Comparison of ENCODE assay signal across 19 mouse cellular contexts in genomic region chr19:10693926-10694682, GRCm38 (mm10). TPM values are rescaled to one million over a fixed set of nuclear protein-coding genes. Genes with fewer than 3 reads are reported as not detected.
A peak's percentile ranks its signal among the peaks of the same experiment; 100 is the strongest.
DNase-seq lines count a peak whose midpoint lies in the region; ATAC-seq lines count a peak whose summit lies in the region.
"Had no signal": no experiment of that assay in that cellular context is flagged by ENCODE, and none has a peak within 500 bp of the region (broad histone marks: within the 10 kb centered on the region; RNA-seq: fewer than 3 reads in every experiment).

No protein-coding gene starts in this region.

- H3K4me3 ChIP-seq in kidney, embryonic 16.5 days (ENCODE audit: low read length): no peak overlapping the region
- no peak overlapping the region for H3K4me3 ChIP-seq in kidney, embryonic 14.5 days (ENCODE audit: low read length)
- H3K4me3 ChIP-seq in macrophage (ENCODE audit: inconsistent target): no peak overlapping the region
- no peak overlapping the region for H3K4me3 ChIP-seq in midbrain, embryonic 13.5 days (replicated peaks)
- H3K4me3 ChIP-seq: embryonic facial prominence, embryonic 10.5 days; forebrain, embryonic 13.5 days; left cerebral cortex, adult 2 months; limb, embryonic 15.5 days had no signal

- H3K4me2 ChIP-seq in kidney, embryonic 16.5 days (replicated peaks; ENCODE audit: low read depth, low read length): no peak overlapping the region
- no peak overlapping the region for H3K4me2 ChIP-seq in kidney, embryonic 14.5 days (replicated peaks; ENCODE audit: low read depth, low read length)
- H3K4me2 ChIP-seq in midbrain, embryonic 13.5 days (replicated peaks): no peak overlapping the region
- H3K4me2 ChIP-seq: forebrain, embryonic 13.5 days; limb, embryonic 15.5 days had no signal

- no peak for ATAC-seq in kidney, embryonic 16.5 days (ENCODE audit: low FRiP score, low TSS enrichment)
- ATAC-seq in kidney, embryonic 14.5 days (ENCODE audit: low FRiP score, low TSS enrichment): no peak
- ATAC-seq in common myeloid progenitor, adult 5-6 weeks (replicated peaks; ENCODE audit: low read depth, poor library complexity, severe bottlenecking): peak; percentile 67
- ATAC-seq in midbrain, embryonic 13.5 days: no peak
- ATAC-seq: forebrain, embryonic 13.5 days had no signal

- H3K27me3 ChIP-seq in kidney, embryonic 16.5 days (ENCODE audit: insufficient read depth, low read length): no peaks in the 10 kb centered on the region
- H3K27me3 ChIP-seq in kidney, embryonic 14.5 days (ENCODE audit: control insufficient read depth, insufficient read depth, low read length): no peaks in the 10 kb centered on the region
- no peaks in the 10 kb centered on the region for H3K27me3 ChIP-seq in midbrain, embryonic 13.5 days
- H3K27me3 ChIP-seq: forebrain, embryonic 13.5 days; limb, embryonic 15.5 days had no signal

- peak overlapping the region; percentile 8; the same call in 1 of the 2 replicates for H3K27ac ChIP-seq in kidney, embryonic 16.5 days (ENCODE audit: low read length)
- no peak overlapping the region for H3K27ac ChIP-seq in kidney, embryonic 14.5 days (ENCODE audit: low read depth, low read length)
- H3K27ac ChIP-seq in macrophage: peak overlapping the region; percentile 86
- no peak overlapping the region for H3K27ac ChIP-seq in midbrain, embryonic 13.5 days
- H3K27ac ChIP-seq: embryonic facial prominence, embryonic 10.5 days; forebrain, embryonic 13.5 days; left cerebral cortex, adult 2 months; limb, embryonic 15.5 days had no signal

- peaks cover 93% of the 10 kb centered on the region for H3K79me2 ChIP-seq in macrophage (ENCODE audit: inconsistent target)

- no peaks in the 10 kb centered on the region for H3K9me3 ChIP-seq in kidney, embryonic 16.5 days (ENCODE audit: low read length)
- H3K9me3 ChIP-seq in kidney, embryonic 14.5 days (ENCODE audit: control insufficient read depth, low read length): no peaks in the 10 kb centered on the region
- no peaks in the 10 kb centered on the region for H3K9me3 ChIP-seq in midbrain, embryonic 13.5 days
- H3K9me3 ChIP-seq: embryonic facial prominence, embryonic 10.5 days; forebrain, embryonic 13.5 days; limb, embryonic 15.5 days had no signal

- H3K9ac ChIP-seq in kidney, embryonic 16.5 days (replicated peaks; ENCODE audit: low read length): no peak overlapping the region
- no peak overlapping the region for H3K9ac ChIP-seq in kidney, embryonic 14.5 days (ENCODE audit: low read depth, low read length)
- H3K9ac ChIP-seq in midbrain, embryonic 13.5 days (replicated peaks): no peak overlapping the region
- H3K9ac ChIP-seq: forebrain, embryonic 13.5 days; limb, embryonic 15.5 days had no signal

- H3K4me1 ChIP-seq in kidney, embryonic 16.5 days (ENCODE audit: insufficient read depth, low read length): peaks cover 56% of the 10 kb centered on the region
- peaks cover 36% of the 10 kb centered on the region for H3K4me1 ChIP-seq in kidney, embryonic 14.5 days (ENCODE audit: control insufficient read depth, insufficient read depth, low read length)
- H3K4me1 ChIP-seq in midbrain, embryonic 13.5 days (replicated peaks): peaks cover 67% of the 10 kb centered on the region

- WGBS in kidney, embryonic 16.5 days: 80% methylated on average over 10 of the region's 10 CpGs
- WGBS in kidney, embryonic 14.5 days: 79% methylated on average over 10 of the region's 10 CpGs
- WGBS in macrophage (ENCODE audit: missing documents): 31% methylated on average over 10 of the region's 10 CpGs
- WGBS in midbrain, embryonic 13.5 days: 89% methylated on average over 10 of the region's 10 CpGs

- H3K36me3 ChIP-seq in kidney, embryonic 16.5 days (ENCODE audit: insufficient read depth, low read length): no peaks in the 10 kb centered on the region
- no peaks in the 10 kb centered on the region for H3K36me3 ChIP-seq in kidney, embryonic 14.5 days (ENCODE audit: control insufficient read depth, insufficient read depth, low read length)
- H3K36me3 ChIP-seq in macrophage (ENCODE audit: inconsistent target): no peaks in the 10 kb centered on the region
- no peaks in the 10 kb centered on the region; the same call in 1 of the 2 replicates for H3K36me3 ChIP-seq in midbrain, embryonic 13.5 days
- H3K36me3 ChIP-seq: limb, embryonic 15.5 days had no signal

- peak; percentile 19 to 20 for DNase-seq in B cell, adult 2 months
- no peak for DNase-seq in layer of hippocampus, adult 18-20 months (ENCODE audit: low spot score in 2 of 2)
- no peak for DNase-seq in urinary bladder, postnatal 14 days (ENCODE audit: low spot score)
- DNase-seq: adrenal gland, postnatal 36 days; cerebellum, adult 8-10 months; gastrocnemius, postnatal 36 days; heart, postnatal 10 days; midbrain, embryonic 14.5 days; right cerebral cortex, postnatal 14 days had no signal

RNA-seq across cellular contexts. Expression of gene Vps37c, which starts 5.6 kb away (rescaled TPM):
- polyA plus RNA-seq in kidney, embryonic 16.5 days (2015; fragmentation: Nextera tagmentation; extraction: Ambion mirVana): 36.2 and 37.6 TPM in 2 replicates
- 18.9 and 31.7 TPM in 2 replicates for polyA plus RNA-seq in kidney, embryonic 14.5 days (2014; fragmentation: Nextera tagmentation; extraction: Ambion mirVana)
- total RNA-seq in common myeloid progenitor, adult 5-6 weeks (2017): 6.5 and 11.5 TPM in 2 replicates
- 10 to 100 TPM; 22.0 to 98.5 (median 51.0) TPM for total RNA-seq in macrophage (2018; cell fraction: chromatin; rRNA removed)
- 10 to 100 TPM; 31.2 to 89.7 (median 39.5) TPM for total RNA-seq in macrophage (2018; cell fraction: cytosol; rRNA removed)
- 100 to 1,000 TPM in 3 of 26 experiments, 10 to 100 TPM in 23; 32.5 to 115 (median 71.0) TPM for total RNA-seq in macrophage (2018; cell fraction: nucleus; rRNA removed)
- polyA plus RNA-seq in macrophage (2018): 24.0 to 32.2 TPM (median 24.1 TPM) in 3 replicates
- 10 to 100 TPM; 19.3 to 23.1 TPM for total RNA-seq in layer of hippocampus, adult 18-20 months (2021)
- 33.1 and 35.5 TPM in 2 replicates for polyA plus RNA-seq in midbrain, embryonic 13.5 days (2015; fragmentation: Nextera tagmentation; extraction: Ambion mirVana)

RNA-seq across cellular contexts. Expression of gene Pga5, which starts 16.2 kb away (rescaled TPM):
- not detected in 2 replicates for polyA plus RNA-seq in kidney, embryonic 16.5 days (2015; fragmentation: Nextera tagmentation; extraction: Ambion mirVana)
- polyA plus RNA-seq in kidney, embryonic 14.5 days (2014; fragmentation: Nextera tagmentation; extraction: Ambion mirVana): not detected in 2 replicates
- total RNA-seq in common myeloid progenitor, adult 5-6 weeks (2017): not detected in 2 replicates
- not detected for total RNA-seq in macrophage (2018; cell fraction: chromatin; rRNA removed)
- total RNA-seq in macrophage (2018; cell fraction: cytosol; rRNA removed): not detected
- not detected for total RNA-seq in macrophage (2018; cell fraction: nucleus; rRNA removed)
- polyA plus RNA-seq in macrophage (2018): not detected in 3 replicates
- not detected for total RNA-seq in layer of hippocampus, adult 18-20 months (2021)
- not detected in 2 replicates for polyA plus RNA-seq in midbrain, embryonic 13.5 days (2015; fragmentation: Nextera tagmentation; extraction: Ambion mirVana)
- total RNA-seq: adrenal gland, postnatal 36 days; gastrocnemius, postnatal 36 days; heart, postnatal 10 days; left cerebral cortex, adult 2 months had no signal
- polyA plus RNA-seq: embryonic facial prominence, embryonic 10.5 days; forebrain, embryonic 13.5 days; intestine, embryonic 14.5 days; limb, embryonic 15.5 days; midbrain, embryonic 14.5 days had no signal

RNA-seq across cellular contexts. Expression of gene Cd5, which starts 44.7 kb away (rescaled TPM):
- polyA plus RNA-seq in kidney, embryonic 16.5 days (2015; fragmentation: Nextera tagmentation; extraction: Ambion mirVana): 0.19 and 0.31 TPM in 2 replicates
- polyA plus RNA-seq in kidney, embryonic 14.5 days (2014; fragmentation: Nextera tagmentation; extraction: Ambion mirVana): 0.46 and 0.61 TPM in 2 replicates
- 0.53 TPM in 1 of 2 replicates, not detected in the other for total RNA-seq in common myeloid progenitor, adult 5-6 weeks (2017)
- total RNA-seq in macrophage (2018; cell fraction: chromatin; rRNA removed): 1 to 10 TPM in 1 of 26 experiments, under 1 TPM in 11, not detected in 14; 0.49 to 1.7 (median 0.66) TPM
- under 1 TPM in 25 of 26 experiments, not detected in 1; 0.03 to 0.61 (median 0.26) TPM for total RNA-seq in macrophage (2018; cell fraction: cytosol; rRNA removed)
- total RNA-seq in macrophage (2018; cell fraction: nucleus; rRNA removed): 1 to 10 TPM in 3 of 26 experiments, under 1 TPM in 10, not detected in 13; 0.24 to 1.7 (median 0.76) TPM
- polyA plus RNA-seq in macrophage (2018): 0.20 to 0.54 TPM (median 0.42 TPM) in 3 replicates
- total RNA-seq in layer of hippocampus, adult 18-20 months (2021): not detected
- 0.24 TPM in 2 replicates for polyA plus RNA-seq in midbrain, embryonic 13.5 days (2015; fragmentation: Nextera tagmentation; extraction: Ambion mirVana)
- polyA plus RNA-seq: forebrain, embryonic 13.5 days; intestine, embryonic 14.5 days had no signal

Comparison
In these comparisons a context has a peak if more than half of its experiments do, and no peak if none do; other contexts are left out.
1. H3K27ac ChIP-seq: peak in kidney, embryonic 16.5 days (single experiment) and macrophage (single experiment); none in kidney, embryonic 14.5 days (single experiment) and midbrain, embryonic 13.5 days (single experiment).
2. DNase-seq: peak in B cell, adult 2 months (2 of 2); none in layer of hippocampus, adult 18-20 months (0 of 2) and urinary bladder, postnatal 14 days (single experiment).